Mouse (Mus musculus) heart, adult 2 months (tissue): ENCODE measurements around the gene Golga4. TPM values are rescaled to one million over a fixed set of nuclear protein-coding genes. Genes with fewer than 3 reads are reported as not detected.
"Not testable (repeated sequence)": the region's sequence is repeated elsewhere in the genome, so short reads cannot be mapped to it uniquely, and the experiment has no call there.

Experiments
- DNase-seq, 2 experiments: peaks; one replicate each; pipeline ENCODE4 v3.0.0; 2021
- H3K27ac ChIP-seq: fragments of 200-600 bp; 2 replicates; pipeline ENCODE4 v1.8.1; 2022
- H3K27me3 ChIP-seq: fragments of 200-500 bp; 2 replicates; pipeline ENCODE4 v1.6.1; 2012; ENCODE audit warnings: mild to moderate bottlenecking, low read length, inconsistent platforms, mixed read lengths; ENCODE audit not compliant: control insufficient read depth, insufficient read depth
- H3K36me3 ChIP-seq: fragments of 200-500 bp; 2 replicates; pipeline ENCODE4 v1.6.1; 2012; ENCODE audit warnings: low read length, inconsistent platforms; ENCODE audit not compliant: control insufficient read depth, insufficient read depth
- H3K4me1 ChIP-seq: fragments of 200-500 bp; 2 replicates; pipeline ENCODE4 v1.6.1; 2011; ENCODE audit warnings: low read length; ENCODE audit not compliant: control insufficient read depth, insufficient read depth
- H3K4me3 ChIP-seq: fragments of 200-600 bp; 2 replicates; pipeline ENCODE4 v1.8.1; 2022
- H3K79me2 ChIP-seq: fragments of 200-500 bp; replicated peaks from 2 replicates; pipeline ENCODE4 v1.6.1; 2012; ENCODE audit warnings: mild to moderate bottlenecking, inconsistent platforms, low read length, moderate library complexity, mixed read lengths; ENCODE audit not compliant: control insufficient read depth, insufficient read depth
- H3K9ac ChIP-seq: fragments of 200-500 bp; 2 replicates; pipeline ENCODE4 v1.6.1; 2012; ENCODE audit warnings: low read depth, mild to moderate bottlenecking, control low read depth, inconsistent platforms, low read length, mixed read lengths
- CTCF ChIP-seq: fragments of 200-600 bp; IDR thresholded peaks from 2 replicates; pipeline ENCODE4 v1.8.1; 2022; ENCODE audit warnings: antibody characterized with exemption, mild to moderate bottlenecking, moderate library complexity
- EP300 ChIP-seq: fragments of 200-500 bp; IDR thresholded peaks from 2 replicates; pipeline ENCODE4 v1.6.1; 2011; ENCODE audit warnings: low read depth, low read length, control low read depth; ENCODE audit not compliant: insufficient read depth
- POLR2A ChIP-seq: fragments of 200-500 bp; IDR thresholded peaks from 2 replicates; pipeline ENCODE4 v1.6.1; 2011; ENCODE audit warnings: mild to moderate bottlenecking, low read depth, low read length, control low read depth; ENCODE audit not compliant: insufficient read depth
- WGBS: fragments of 180-500 bp; shearing (Covaris S2); methylation state at CpG from one replicate; pipeline ENCODE4 v1.1.7; 2018; 5-methylcytosine and 5-hydroxymethylcytosine counted together
- intact Hi-C: fragments of 180-260 bp; cut with DNase I; formaldehyde crosslinking; loops from one replicate; pipeline ENCODE4 v1.15.1; 2025
- polyA plus RNA-seq: library from polyadenylated mRNA; depleted of rRNA; stranded (reverse); fragments of >200 nt; gene quantifications from 2 replicates; pipeline ENCODE4 v1.2.3, GENCODE M21; 2012
- total RNA-seq, 2 experiments: library from RNA; stranded (reverse); gene quantifications; 2 replicates each; pipeline ENCODE4 v1.2.3; 2021

Gene Golga4
- total and polyA plus RNA-seq, 3 experiments, result 34.4 to 420 (median 350) TPM

DNA sequence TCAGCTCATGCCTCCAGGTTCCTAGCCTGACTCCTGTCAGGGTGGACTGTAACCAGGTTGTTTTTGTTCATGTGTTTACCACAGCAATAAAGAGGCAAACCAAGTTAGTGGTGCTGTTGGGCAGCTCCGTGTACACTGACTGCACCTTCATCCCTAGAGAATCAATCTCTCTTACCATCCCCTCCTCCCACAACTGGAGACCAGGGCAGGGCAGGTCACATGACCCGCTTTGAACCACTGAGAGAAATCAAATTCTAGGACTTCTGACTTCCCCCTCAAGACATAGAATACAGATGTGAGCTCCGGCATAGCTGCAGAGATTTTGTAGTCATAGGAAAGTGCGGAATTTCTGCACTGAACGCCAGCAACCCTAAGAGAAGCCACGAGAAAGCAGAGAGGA, 85.6 kb downstream of the Golga4 start:
- no peak for DNase-seq
- H3K4me1 ChIP-seq, result peaks cover 9% of the 10 kb centered on the region
- no peak for TF ChIP-seq CTCF
- TF ChIP-seq POLR2A, result no peak
- TF ChIP-seq EP300, result no peak
- no peaks in the 10 kb centered on the region for H3K27me3 ChIP-seq
- intact Hi-C loops, result no loop called here
- no peak overlapping the region for H3K9ac ChIP-seq
- H3K79me2 ChIP-seq, result no peaks in the 10 kb centered on the region
- H3K36me3 ChIP-seq, result no peaks in the 10 kb centered on the region
- H3K27ac ChIP-seq, result no peak overlapping the region
- H3K4me3 ChIP-seq, result no peak overlapping the region
- 88% methylated on average over 6 of the region's 6 CpGs for WGBS

DNA sequence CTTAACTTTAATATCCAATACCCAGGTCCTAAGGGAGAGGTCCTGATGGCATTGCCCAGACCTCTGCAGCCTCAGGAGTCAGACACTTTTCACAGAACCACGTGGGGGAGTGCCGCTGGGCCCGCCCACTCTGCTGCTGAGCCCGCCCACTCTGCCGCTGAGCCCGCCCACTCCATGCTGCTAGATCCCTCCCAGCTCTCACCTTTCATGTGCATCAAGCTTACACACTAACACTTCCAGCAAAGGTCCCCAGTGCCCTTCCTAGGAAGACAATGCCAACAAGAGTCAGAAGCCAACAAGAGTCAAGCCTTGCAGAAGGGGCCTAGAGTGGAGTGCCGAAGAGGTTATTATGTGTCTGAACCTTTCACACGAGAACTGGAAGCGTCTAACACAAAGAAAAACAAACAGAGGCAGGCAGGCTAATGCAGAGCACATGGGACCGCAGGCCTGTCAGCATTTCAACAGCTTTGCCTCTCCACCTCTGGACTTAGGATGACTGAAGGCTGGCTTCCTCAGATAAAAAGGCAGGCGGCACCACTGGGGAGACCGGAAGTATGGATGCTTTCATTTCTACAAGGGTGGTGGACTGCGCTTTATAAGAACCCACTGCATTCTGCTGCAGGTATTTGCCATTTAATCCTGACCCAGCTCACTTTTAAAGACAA, 86.7 kb downstream of the Golga4 start:
- 54% methylated on average over 13 of the region's 13 CpGs for WGBS

DNA sequence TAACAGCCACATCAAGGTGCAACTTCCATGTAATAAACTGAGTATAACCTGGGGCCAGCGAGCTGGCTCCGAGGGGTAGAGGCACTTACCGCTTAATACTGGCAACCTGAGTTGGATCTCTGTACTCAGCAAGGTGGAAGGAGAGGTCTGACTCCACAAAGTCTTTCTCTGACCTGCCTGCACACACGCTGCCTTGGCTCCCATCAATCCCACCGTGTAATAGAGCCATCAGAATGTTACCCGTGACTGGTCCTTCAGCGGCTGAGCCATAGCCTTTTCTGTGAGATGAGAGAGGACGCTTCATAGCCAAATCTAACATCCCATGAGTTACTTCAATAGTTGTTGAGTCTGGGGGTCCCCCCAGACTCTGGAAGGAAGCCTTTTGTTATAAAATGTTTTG, 87.4 kb downstream of the Golga4 start:
- DNase-seq, result no peak
- Histone ChIP-seq H3K4me1 (peaks cover 9% of the 10 kb centered on the region), H3K79me2 (no peaks in the 10 kb centered on the region), H3K27ac (no peak overlapping the region), H3K4me3 (no peak overlapping the region), H3K36me3 (no peaks in the 10 kb centered on the region), H3K27me3 (no peaks in the 10 kb centered on the region), H3K9ac (no peak overlapping the region)
- no peak for TF ChIP-seq EP300
- TF ChIP-seq CTCF, result no peak
- TF ChIP-seq POLR2A, result no peak
- intact Hi-C loops, result no loop called here
- WGBS, result 92% methylated on average over 8 of the region's 8 CpGs

More for the DNA sequence above, 86.7 kb downstream of the Golga4 start:
- H3K9ac ChIP-seq, result no peak overlapping the region
- no peaks in the 10 kb centered on the region for H3K27me3 ChIP-seq
- intact Hi-C loops, result no loop called here
- H3K4me3 ChIP-seq, result no peak overlapping the region
- H3K27ac ChIP-seq, result no peak overlapping the region
- DNase-seq, result no peak
- H3K4me1 ChIP-seq, result peaks cover 9% of the 10 kb centered on the region
- H3K79me2 ChIP-seq, result no peaks in the 10 kb centered on the region
- no peak for TF ChIP-seq POLR2A
- no peak for TF ChIP-seq EP300
- TF ChIP-seq CTCF, result no peak
- no peaks in the 10 kb centered on the region for H3K36me3 ChIP-seq

DNA sequence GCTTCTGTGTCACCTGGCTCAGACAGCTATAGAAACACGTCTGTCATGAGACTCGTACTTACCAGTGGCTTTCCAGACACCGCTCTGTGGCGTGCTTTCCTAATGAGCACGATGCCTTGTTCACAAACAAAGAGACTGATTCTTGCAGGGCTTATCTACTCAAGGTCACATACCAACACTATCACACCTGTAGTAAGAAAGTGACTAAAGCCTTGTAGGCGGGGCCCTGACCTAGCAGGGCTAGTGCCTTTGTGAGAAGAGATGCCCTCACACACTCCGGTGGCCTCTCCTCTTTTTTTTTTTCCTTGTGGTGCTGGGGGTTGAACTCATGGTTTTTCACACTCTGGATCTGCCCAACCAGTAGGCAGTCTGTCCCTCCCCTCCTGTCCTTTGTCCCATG, 90.7 kb downstream of the Golga4 start:
- Histone ChIP-seq H3K4me3 (no peak overlapping the region), H3K27ac (no peak overlapping the region), H3K27me3 (no peaks in the 10 kb centered on the region), H3K36me3 (no peaks in the 10 kb centered on the region), H3K4me1 (no peaks in the 10 kb centered on the region), H3K79me2 (no peaks in the 10 kb centered on the region), H3K9ac (no peak overlapping the region)
- DNase-seq, result no peak
- intact Hi-C loops, result no loop called here
- 92% methylated on average over 7 of the region's 7 CpGs for WGBS
- TF ChIP-seq POLR2A, result no peak
- no peak for TF ChIP-seq CTCF
- TF ChIP-seq EP300, result no peak

DNA sequence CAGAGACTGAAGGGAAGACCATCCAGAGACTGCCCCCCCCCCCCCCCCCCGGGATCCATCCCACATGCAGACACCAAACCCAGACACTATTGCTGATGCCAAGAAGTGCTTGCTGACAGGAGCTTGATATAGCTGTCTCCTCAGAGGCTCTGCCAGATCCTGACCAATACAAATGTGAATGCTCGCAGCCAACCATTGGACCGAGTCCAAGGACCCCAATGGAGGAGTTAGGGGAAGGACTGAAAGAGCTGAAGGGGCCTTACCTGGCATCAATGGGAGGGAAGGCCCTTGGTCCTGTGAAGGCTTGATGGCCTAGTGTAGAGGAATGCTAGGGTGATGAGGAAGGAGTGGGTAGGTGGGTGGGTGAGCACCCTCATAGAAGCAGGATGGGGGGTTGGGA, 94.3 kb downstream of the Golga4 start:
- WGBS, result 48% methylated on average over 3 of the region's 3 CpGs
- intact Hi-C loops, H3K9ac ChIP-seq, H3K4me3 ChIP-seq, H3K27me3 ChIP-seq, H3K79me2 ChIP-seq, DNase-seq, H3K4me1 ChIP-seq, H3K36me3 ChIP-seq, H3K27ac ChIP-seq: not testable (repeated sequence)

DNA sequence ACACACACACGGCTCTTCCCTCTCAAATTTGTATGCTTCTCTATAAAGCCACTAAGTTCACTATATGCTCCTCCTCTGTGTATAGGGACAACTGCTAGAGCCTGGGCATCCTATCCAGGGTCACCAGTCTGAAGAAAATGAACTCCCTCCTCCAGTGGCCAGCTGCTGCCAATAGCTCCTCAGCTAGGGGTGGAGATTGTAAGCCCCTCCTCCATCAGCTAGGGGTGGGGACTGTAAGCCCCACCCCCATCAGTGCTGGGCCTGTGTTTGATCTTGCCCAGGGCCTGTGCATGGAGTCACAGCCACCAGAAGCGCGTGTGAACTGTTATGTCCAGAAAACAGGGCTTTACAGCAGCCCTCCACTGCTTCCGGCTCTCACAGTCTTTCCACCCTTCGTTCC, 96.5 kb downstream of the Golga4 start:
- Histone ChIP-seq H3K36me3 (no peaks in the 10 kb centered on the region), H3K4me1 (no peaks in the 10 kb centered on the region), H3K9ac (no peak overlapping the region), H3K27ac (no peak overlapping the region), H3K27me3 (no peaks in the 10 kb centered on the region), H3K4me3 (no peak overlapping the region), H3K79me2 (no peaks in the 10 kb centered on the region)
- intact Hi-C loops, result no loop called here
- TF ChIP-seq EP300, result no peak
- TF ChIP-seq CTCF, result no peak
- no peak for TF ChIP-seq POLR2A
- WGBS, result 79% methylated on average over 5 of the region's 5 CpGs
- no peak for DNase-seq
